Mouse (Mus musculus) neural tube, embryonic 12.5 days (tissue): ENCODE data around the gene Actr1a. TPM values are rescaled to one million over a fixed set of nuclear protein-coding genes. Genes with fewer than 3 reads are reported as not detected.

Experiments used
- ATAC-seq: fragments of 200-750 bp; cut with Nextera tagmentation; 2 replicates; pipeline ENCODE4 v1.8.0; 2017; ENCODE audit warnings: low read depth, mild to moderate bottlenecking, moderate TSS enrichment, moderate library complexity; ENCODE audit not compliant: low FRiP score
- H3K27ac ChIP-seq: fragments of 300-500 bp; sonication (generic); 2 replicates; pipeline ENCODE4 v1.5.1; 2016
- H3K27me3 ChIP-seq: fragments of 300-500 bp; sonication (generic); replicated peaks from 2 replicates; pipeline ENCODE4 v1.6.1; 2016; ENCODE audit warnings: mild to moderate bottlenecking
- H3K36me3 ChIP-seq: fragments of 300-500 bp; sonication (generic); 2 replicates; pipeline ENCODE4 v1.6.1; 2016; ENCODE audit warnings: mild to moderate bottlenecking
- H3K4me1 ChIP-seq: fragments of 300-500 bp; sonication (generic); 2 replicates; pipeline ENCODE4 v1.6.1; 2016
- H3K4me2 ChIP-seq: fragments of 300-500 bp; sonication (generic); replicated peaks from 2 replicates; pipeline ENCODE4 v1.6.1; 2016; ENCODE audit warnings: mild to moderate bottlenecking
- H3K4me3 ChIP-seq: fragments of 300-500 bp; sonication (generic); 2 replicates; pipeline ENCODE4 v1.5.1; 2016
- H3K9ac ChIP-seq: fragments of 300-500 bp; sonication (generic); 2 replicates; pipeline ENCODE4 v1.6.1; 2016; ENCODE audit warnings: mild to moderate bottlenecking
- H3K9me3 ChIP-seq: fragments of 300-500 bp; sonication (generic); 2 replicates; pipeline ENCODE4 v1.6.1; 2016; ENCODE audit warnings: mild to moderate bottlenecking
- WGBS: fragments of 180-500 bp; shearing (Covaris S2); methylation state at CpG from one replicate; pipeline ENCODE4 v1.1.7; 2016; 5-methylcytosine and 5-hydroxymethylcytosine counted together
- polyA plus RNA-seq: library from polyadenylated mRNA; unstranded; fragments of >200 nt; fragmentation: Nextera tagmentation; extraction: Ambion mirVana; gene quantifications from 2 replicates; pipeline ENCODE4 v1.2.1, GENCODE M21; 2016

Gene Actr1a
- polyA plus RNA-seq, 1 experiment from 2014 or later = 269 TPM

DNA sequence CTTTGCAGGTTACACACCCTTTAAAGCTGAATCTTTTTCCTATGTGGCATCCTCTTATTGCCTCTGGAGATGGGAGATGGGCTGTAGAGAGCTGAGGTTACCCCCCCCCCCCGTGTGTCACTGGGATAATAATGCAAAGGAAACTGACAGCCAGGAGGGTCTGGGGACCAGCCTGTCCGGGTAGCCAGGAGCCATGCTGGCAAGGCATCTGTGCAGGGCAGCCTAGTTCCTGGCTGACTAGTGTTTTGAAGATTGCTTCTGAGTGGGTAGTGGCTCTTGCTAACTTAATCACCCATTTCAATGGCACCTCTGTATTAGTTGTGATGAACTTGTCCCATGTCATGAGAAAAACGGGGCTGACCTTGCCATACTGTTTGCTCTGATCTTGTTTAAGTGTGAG is 2.9 kb upstream of the Actr1a start:
- no peak for ATAC-seq
- Histone ChIP-seq H3K4me3 (peak overlapping the region; percentile 82), H3K9me3 (no peaks in the 10 kb centered on the region), H3K27ac (no peak overlapping the region), H3K4me2 (peak overlapping the region; percentile 87), H3K36me3 (peaks cover 19% of the 10 kb centered on the region), H3K4me1 (peaks cover 39% of the 10 kb centered on the region), H3K9ac (peak overlapping the region; percentile 85), H3K27me3 (no peaks in the 10 kb centered on the region)
- WGBS = 37% methylated on average over 3 of the region's 3 CpGs

DNA sequence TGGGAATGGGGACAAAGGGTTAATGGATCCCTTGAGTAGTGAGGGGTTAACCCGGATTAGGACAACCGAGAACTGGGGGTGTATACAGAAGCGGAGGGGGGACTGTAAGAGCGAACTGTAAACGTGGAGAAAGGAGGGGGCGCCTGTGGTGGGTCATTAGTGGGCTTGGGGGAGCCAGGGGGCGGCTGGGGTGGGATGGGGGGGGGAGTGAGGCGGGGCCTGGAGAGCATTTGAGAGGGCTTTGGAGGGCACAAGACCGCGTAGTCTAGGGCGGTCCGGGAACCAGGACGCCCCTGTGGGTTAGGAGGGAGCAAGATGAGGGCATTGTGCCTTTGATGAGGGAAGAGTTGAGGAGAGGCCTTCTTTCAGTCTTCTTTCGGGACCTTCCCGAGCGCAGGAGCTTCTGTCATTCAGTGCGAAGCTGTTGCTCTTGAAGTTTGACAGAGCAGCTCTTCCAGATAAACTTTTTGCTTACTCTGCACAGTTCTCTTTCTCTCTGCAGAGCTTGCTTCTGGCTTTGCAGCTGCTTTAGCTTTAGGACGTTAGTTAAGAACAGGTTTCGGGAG is 2.0 kb upstream of the Actr1a start:
- Histone ChIP-seq H3K4me3 (peak overlapping the region; percentile 82), H3K27ac (no peak overlapping the region), H3K4me2 (peak overlapping the region; percentile 87), H3K36me3 (peaks cover 10% of the 10 kb centered on the region; the same call in 1 of the 2 replicates), H3K9me3 (no peaks in the 10 kb centered on the region), H3K9ac (peak overlapping the region; percentile 85), H3K4me1 (peaks cover 40% of the 10 kb centered on the region), H3K27me3 (no peaks in the 10 kb centered on the region)
- ATAC-seq = no peak
- 1% methylated on average over 19 of the region's 19 CpGs for WGBS

DNA sequence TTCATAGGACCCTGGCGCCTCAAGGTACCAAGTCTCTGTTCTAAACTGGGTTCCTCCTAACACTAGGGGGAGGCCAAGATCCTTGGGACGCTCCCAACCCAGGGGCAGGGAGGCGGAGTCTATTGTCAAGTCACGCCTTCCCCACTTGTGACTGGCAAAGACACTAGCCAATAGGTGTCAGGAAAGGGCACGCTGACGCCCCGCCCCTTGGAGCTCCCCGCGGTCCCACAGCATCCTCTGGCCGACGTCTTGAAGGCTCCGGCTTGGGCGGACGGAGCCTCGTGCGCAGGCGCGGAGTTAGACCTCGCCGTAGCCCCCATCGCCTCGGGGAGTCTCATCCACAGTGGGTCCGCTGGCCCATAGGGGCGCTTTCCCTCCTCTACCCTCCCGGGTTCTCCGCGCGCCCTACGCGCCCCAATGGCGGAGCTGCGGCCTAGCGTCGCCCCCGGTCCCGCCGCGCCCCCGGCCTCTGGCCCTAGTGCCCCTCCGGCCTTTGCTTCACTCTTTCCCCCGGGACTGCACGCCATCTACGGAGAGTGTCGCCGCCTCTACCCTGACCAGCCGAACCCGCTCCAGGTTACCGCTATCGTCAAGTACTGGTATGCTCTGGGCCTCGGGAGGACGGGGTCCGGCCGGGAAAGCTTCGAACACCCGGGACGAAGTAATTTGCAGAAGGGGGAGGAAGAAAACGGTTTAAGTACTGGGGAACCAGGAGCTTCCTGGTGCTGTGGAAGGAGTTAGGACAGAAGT is 1.3 kb upstream of the Actr1a start, which contains the start of gene Sufu:
Gene Sufu, plus strand, starts transcription at position 211 of the 750 bp plus-strand sequence.
- peaks cover 10% of the 10 kb centered on the region; the same call in 1 of the 2 replicates for H3K36me3 ChIP-seq
- peaks cover 40% of the 10 kb centered on the region for H3K4me1 ChIP-seq
- peak; percentile 86 for ATAC-seq
- WGBS = under 1% methylated on average over 57 of the region's 57 CpGs
- peak within 1 kb of the TSS; percentile 87 for H3K4me2 ChIP-seq
- peak within 1 kb of the TSS; percentile 66; the same call in 1 of the 2 replicates for H3K27ac ChIP-seq
- no peaks in the 10 kb centered on the region for H3K9me3 ChIP-seq
- peak within 1 kb of the TSS; percentile 82 for H3K4me3 ChIP-seq
- no peaks in the 10 kb centered on the region for H3K27me3 ChIP-seq
- peak within 1 kb of the TSS; percentile 85 for H3K9ac ChIP-seq

DNA sequence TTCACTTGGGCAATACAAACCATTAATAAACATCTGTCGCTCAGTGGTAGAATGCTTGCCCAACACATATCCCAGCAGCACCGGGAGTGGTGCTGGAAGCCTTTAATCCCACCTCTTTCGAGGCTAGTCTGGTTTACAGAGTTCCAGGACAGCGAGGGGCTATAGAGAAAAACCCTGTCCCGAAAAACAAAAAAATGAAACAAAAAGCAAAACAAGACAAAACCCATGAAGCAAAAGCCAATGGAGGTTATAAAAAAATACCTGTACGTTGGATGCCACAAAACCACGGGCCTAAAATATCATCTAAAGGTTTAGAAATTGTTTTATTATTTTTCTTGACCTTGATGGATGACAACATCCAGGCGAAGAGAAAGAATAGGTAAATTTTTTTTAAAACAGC is 561 bp upstream of the Actr1a start:
- no peaks in the 10 kb centered on the region for H3K27me3 ChIP-seq
- H3K4me2 ChIP-seq = peak overlapping the region; percentile 56
- peaks cover 40% of the 10 kb centered on the region for H3K4me1 ChIP-seq
- peaks cover 6% of the 10 kb centered on the region; the same call in 1 of the 2 replicates for H3K36me3 ChIP-seq
- no peaks in the 10 kb centered on the region for H3K9me3 ChIP-seq
- peak overlapping the region; percentile 64 for H3K4me3 ChIP-seq
- no peak overlapping the region for H3K27ac ChIP-seq
- WGBS = 17% methylated on average over 8 of the region's 8 CpGs
- no peak overlapping the region; the same call in 1 of the 2 replicates for H3K9ac ChIP-seq
- no peak for ATAC-seq

DNA sequence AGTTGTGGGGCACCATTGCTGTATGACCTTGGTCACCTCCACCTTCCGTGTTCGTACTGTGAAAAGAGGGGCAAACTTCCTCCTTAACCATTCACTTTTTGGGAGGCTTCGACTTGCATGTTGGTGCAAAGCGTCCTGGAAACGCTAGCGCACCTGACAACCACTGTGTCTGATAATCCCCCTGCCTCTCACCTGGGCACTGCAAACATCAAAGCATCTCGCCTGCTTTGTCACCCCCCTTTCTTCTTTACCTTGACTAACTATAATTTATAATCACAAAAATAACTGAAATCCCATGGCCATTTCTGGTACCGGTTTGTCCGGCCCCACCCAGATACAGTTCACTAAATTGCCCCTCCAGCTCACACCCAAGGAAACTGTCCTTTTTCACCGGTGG is 838 bp downstream of the Actr1a start:
- peaks cover 38% of the 10 kb centered on the region for H3K4me1 ChIP-seq

DNA sequence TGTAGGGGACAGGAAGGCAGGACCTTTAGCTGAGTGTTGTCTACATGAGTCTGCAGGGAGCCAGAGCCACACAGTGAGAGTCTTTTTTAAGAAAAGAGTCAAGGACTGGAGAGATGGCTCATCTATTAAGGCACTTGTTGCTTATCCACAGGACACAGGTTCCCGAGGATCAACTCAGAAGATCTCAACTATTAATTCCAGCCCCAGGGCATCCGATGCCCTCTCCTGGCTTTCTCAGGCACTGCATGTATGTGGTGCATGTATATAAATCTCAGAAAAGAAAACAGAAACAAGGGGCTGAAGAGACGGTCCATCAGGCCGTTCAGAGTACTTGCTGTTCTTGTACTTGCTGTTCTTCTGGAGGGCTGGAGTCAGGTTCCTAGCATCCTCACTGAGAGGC is 3.5 kb downstream of the Actr1a start:
- WGBS = 36% methylated on average over 4 of the region's 4 CpGs
- ATAC-seq = no peak
- H3K4me1 ChIP-seq = peaks cover 15% of the 10 kb centered on the region

More for the DNA sequence above, 838 bp downstream of the Actr1a start:
- Histone ChIP-seq H3K27me3 (no peaks in the 10 kb centered on the region), H3K36me3 (no peaks in the 10 kb centered on the region), H3K4me2 (peak overlapping the region; percentile 93), H3K4me3 (peak overlapping the region; percentile 64), H3K9ac (peak overlapping the region; percentile 60), H3K9me3 (no peaks in the 10 kb centered on the region), H3K27ac (no peak overlapping the region)
- ATAC-seq = no peak
- 9% methylated on average over 10 of the region's 10 CpGs for WGBS

DNA sequence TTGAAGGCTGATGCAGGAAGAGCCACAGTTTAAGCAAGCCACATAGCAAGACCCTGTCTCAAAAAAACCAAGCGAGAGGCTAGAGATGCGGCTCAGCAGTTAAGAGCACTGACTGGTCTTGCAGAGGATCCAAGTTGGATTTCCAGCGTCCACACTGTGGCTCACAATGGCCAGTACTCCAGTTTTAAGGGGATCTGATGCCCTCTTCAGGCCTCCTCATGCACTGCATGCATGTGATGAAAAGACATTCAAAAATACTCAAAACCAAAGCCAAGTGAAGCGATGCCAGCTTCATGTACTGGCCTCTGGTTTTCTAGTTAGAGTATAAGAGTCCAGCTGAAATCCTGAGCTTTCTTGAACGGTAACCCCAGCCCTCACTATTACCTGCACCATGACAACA is 5.7 kb downstream of the Actr1a start:
- Histone ChIP-seq H3K9me3 (no peaks in the 10 kb centered on the region), H3K9ac (no peak overlapping the region), H3K4me2 (no peak overlapping the region), H3K36me3 (peaks cover 19% of the 10 kb centered on the region), H3K27ac (no peak overlapping the region), H3K27me3 (no peaks in the 10 kb centered on the region), H3K4me3 (no peak overlapping the region), H3K4me1 (peaks cover 15% of the 10 kb centered on the region)
- no peak for ATAC-seq
- WGBS = 87% methylated on average over 5 of the region's 5 CpGs

More for the DNA sequence above, 3.5 kb downstream of the Actr1a start:
- no peak overlapping the region for H3K9ac ChIP-seq
- H3K4me3 ChIP-seq = no peak overlapping the region
- H3K27me3 ChIP-seq = no peaks in the 10 kb centered on the region
- peaks cover 5% of the 10 kb centered on the region for H3K36me3 ChIP-seq
- no peaks in the 10 kb centered on the region for H3K9me3 ChIP-seq
- H3K4me2 ChIP-seq = no peak overlapping the region
- H3K27ac ChIP-seq = no peak overlapping the region

DNA sequence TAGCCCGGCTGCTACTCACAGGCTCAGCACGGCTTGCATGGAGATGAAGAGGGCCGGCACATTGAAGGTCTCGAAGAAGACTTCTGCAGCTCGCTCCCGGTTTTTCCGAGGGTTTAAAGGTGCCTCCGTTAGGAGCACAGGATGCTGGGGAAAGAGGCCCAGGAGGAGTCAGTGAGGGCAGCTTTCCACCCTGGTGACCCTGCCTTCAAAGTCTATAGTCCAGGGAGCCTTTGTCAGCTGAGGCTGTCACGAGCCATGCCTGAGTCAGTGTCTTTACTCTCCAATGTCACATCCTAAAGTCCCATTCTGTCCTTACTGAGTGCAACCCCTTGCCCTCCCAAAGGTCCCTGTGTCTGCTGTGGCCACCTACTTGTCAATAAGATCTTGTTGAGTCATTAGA is 13.3 kb downstream of the Actr1a start:
- Histone ChIP-seq H3K4me1 (no peaks in the 10 kb centered on the region), H3K4me2 (no peak overlapping the region), H3K27ac (no peak overlapping the region), H3K9me3 (no peaks in the 10 kb centered on the region), H3K9ac (no peak overlapping the region), H3K36me3 (peaks cover 89% of the 10 kb centered on the region), H3K4me3 (no peak overlapping the region), H3K27me3 (no peaks in the 10 kb centered on the region)
- WGBS = 90% methylated on average over 9 of the region's 9 CpGs
- no peak for ATAC-seq

DNA sequence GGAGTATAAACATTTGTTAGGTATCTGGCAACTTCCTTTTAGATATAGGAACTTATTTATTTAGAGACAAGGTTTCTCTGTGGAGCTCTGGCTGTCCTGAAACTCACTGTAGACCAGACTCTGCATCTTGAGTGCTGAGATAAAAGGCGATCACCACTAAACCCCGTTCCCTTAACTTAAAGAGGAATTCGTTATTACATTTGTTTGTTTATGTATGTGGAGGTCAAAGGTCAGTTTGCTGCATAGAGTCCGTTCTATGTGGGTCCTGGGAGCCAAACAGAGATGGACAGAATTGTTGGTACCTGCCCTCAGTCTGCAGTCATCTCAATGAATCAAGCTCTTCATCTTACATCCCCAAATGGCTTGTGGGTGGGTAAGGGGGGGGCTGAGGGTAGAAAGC is 19.7 kb downstream of the Actr1a start:
- Histone ChIP-seq H3K9ac (no peak overlapping the region), H3K4me2 (no peak overlapping the region), H3K27ac (no peak overlapping the region), H3K27me3 (no peaks in the 10 kb centered on the region), H3K9me3 (no peaks in the 10 kb centered on the region), H3K4me1 (no peaks in the 10 kb centered on the region), H3K36me3 (peaks cover 47% of the 10 kb centered on the region), H3K4me3 (no peak overlapping the region)
- WGBS = 69% methylated on average over 4 of the region's 4 CpGs
- no peak for ATAC-seq

DNA sequence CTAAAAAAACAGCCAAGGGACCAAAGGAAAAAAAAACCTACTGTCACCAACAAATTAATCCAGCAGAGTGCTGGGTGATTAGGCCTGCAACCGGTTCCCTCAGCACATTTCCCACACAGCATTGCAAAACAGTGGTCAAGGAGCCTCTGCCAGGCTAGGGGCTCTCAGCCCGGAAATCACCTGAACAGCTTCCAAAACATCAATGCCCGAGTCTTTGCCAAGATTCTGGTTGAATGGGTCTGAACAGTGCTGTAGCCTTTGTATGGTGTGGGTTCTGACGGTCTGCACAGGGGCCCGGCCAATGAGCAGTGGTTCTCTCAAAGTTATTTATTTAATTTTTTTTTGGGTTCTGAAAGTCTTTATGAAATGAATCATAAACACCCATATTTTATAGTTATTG is 20.1 kb downstream of the Actr1a start:
- ATAC-seq = no peak
- WGBS = 77% methylated on average over 5 of the region's 5 CpGs

DNA sequence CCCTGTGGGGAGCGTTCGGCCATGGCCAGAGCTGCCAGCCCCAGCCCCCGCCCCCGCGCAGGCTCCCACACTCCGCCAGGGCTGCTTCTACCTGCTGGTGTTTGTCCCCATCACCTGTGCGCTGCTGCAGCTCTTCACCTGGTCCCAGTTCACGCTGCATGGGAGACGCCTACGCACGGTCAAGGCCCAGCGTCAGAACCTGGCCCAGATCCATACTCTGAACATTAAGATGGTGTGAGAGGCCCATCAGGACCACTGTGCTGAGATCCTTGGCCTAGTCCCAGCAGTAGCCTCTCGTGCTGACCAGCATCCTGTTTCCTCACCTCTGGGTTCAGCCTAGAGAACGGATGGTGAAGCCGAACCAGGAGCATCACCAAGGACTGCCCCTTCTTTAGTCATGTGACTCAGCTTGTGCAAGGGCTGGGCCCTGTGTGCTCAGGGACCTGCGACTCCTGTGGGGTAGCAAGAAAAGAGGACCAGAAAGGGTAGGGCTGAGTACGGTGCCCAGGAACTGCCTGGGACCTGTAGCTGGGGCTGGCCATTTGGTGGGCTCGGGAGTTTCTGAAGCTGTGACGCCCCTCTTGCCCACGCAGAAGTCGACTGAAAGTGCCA is 21.0 kb downstream of the Actr1a start:
- no peak for ATAC-seq

More for the DNA sequence above, 20.1 kb downstream of the Actr1a start:
- no peaks in the 10 kb centered on the region for H3K27me3 ChIP-seq
- H3K4me2 ChIP-seq = no peak overlapping the region
- peaks cover 43% of the 10 kb centered on the region for H3K36me3 ChIP-seq
- no peaks in the 10 kb centered on the region for H3K4me1 ChIP-seq
- no peak overlapping the region for H3K9ac ChIP-seq
- H3K4me3 ChIP-seq = no peak overlapping the region
- H3K27ac ChIP-seq = no peak overlapping the region
- no peaks in the 10 kb centered on the region for H3K9me3 ChIP-seq

DNA sequence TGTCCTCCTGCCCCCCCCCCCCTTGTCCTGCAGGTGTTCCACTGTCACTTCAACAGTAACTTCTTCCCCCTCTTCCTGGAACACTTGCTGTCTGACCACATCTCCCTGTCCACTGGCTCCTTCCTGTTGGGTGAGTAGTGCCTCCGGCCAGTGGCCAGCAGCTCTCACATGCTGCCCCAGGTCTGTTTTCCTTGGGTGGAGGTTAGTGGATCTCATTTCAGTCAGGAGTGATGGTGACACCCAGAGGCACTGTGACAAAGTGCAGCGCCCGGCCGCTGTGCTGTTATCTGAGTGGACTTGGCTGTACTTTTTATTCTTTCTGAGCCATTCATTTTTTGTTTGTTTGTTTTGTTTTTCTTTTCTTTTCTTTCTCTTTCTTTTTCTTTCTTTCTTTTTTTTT is 26.3 kb downstream of the Actr1a start:
- H3K9ac ChIP-seq = no peak overlapping the region
- H3K4me2 ChIP-seq = no peak overlapping the region
- no peak overlapping the region for H3K4me3 ChIP-seq
- no peaks in the 10 kb centered on the region for H3K27me3 ChIP-seq
- H3K27ac ChIP-seq = no peak overlapping the region
- no peaks in the 10 kb centered on the region for H3K9me3 ChIP-seq
- no peak for ATAC-seq
- no peaks in the 10 kb centered on the region for H3K4me1 ChIP-seq
- no peaks in the 10 kb centered on the region for H3K36me3 ChIP-seq
- 37% methylated on average over 4 of the region's 4 CpGs for WGBS

More for the DNA sequence above, 21.0 kb downstream of the Actr1a start:
- 54% methylated on average over 21 of the region's 21 CpGs for WGBS
- no peak overlapping the region for H3K9ac ChIP-seq
- no peaks in the 10 kb centered on the region for H3K27me3 ChIP-seq
- H3K4me1 ChIP-seq = no peaks in the 10 kb centered on the region
- no peaks in the 10 kb centered on the region for H3K9me3 ChIP-seq
- H3K36me3 ChIP-seq = peaks cover 34% of the 10 kb centered on the region
- H3K4me3 ChIP-seq = no peak overlapping the region
- no peak overlapping the region for H3K27ac ChIP-seq
- no peak overlapping the region for H3K4me2 ChIP-seq
